Mouse (Mus musculus): ENCODE measurements at regions not wholly inside any gene's neighbourhood (a gene's known extent, or its start where the extent isn't known, plus 50 kb on each side); places are given as distances from the start of the nearest gene placed in this dataset.

- DNase-seq (ENCODE audit: low read depth, low spot score): peak; percentile 86
Measured at GRCm38 (mm10) chr17:84028157-84028970, 159.4 kb downstream of the Zfp36l2 start.

- DNase-seq (ENCODE audit: low read depth, low spot score): peak; percentile 64
Measured at GRCm38 (mm10) chr17:84027275-84027674, 160.5 kb downstream of the Zfp36l2 start.

- peak; percentile 55 for DNase-seq (ENCODE audit: low read depth, low spot score)
Measured at GRCm38 (mm10) chr17:84026110-84026509, 161.6 kb downstream of the Zfp36l2 start.

- DNase-seq (ENCODE audit: low read depth, low spot score): no peak
Measured at GRCm38 (mm10) chr17:84022358-84022757, 165.4 kb downstream of the Zfp36l2 start.

- no peak for DNase-seq (ENCODE audit: low read depth, low spot score)
Measured at GRCm38 (mm10) chr17:84018817-84019216, 168.9 kb downstream of the Zfp36l2 start.

- DNase-seq (ENCODE audit: low read depth, low spot score): no peak
Measured at GRCm38 (mm10) chr17:84017891-84018290, 169.9 kb downstream of the Zfp36l2 start.

- DNase-seq (ENCODE audit: low read depth, low spot score): no peak
Measured at GRCm38 (mm10) chr17:84014287-84015039, 166.7 kb upstream of the Haao start.

GRCm38 (mm10) chr17:84010492-84011060 lies 162.8 kb upstream of the Haao start:
- no peak for DNase-seq (ENCODE audit: low read depth, low spot score)

GRCm38 (mm10) chr17:84009966-84010365 lies 162.2 kb upstream of the Haao start:
- no peak for DNase-seq (ENCODE audit: low read depth, low spot score)

GRCm38 (mm10) chr17:84009194-84009593 lies 161.4 kb upstream of the Haao start:
- DNase-seq (ENCODE audit: low read depth, low spot score): no peak

- peak; percentile 69 for DNase-seq (ENCODE audit: low read depth, low spot score)
Measured at GRCm38 (mm10) chr17:84008682-84009052, 160.9 kb upstream of the Haao start.

- DNase-seq (ENCODE audit: low read depth, low spot score): peak; percentile 89
Measured at GRCm38 (mm10) chr17:84008035-84008681, 160.4 kb upstream of the Haao start.

- no peak for DNase-seq (ENCODE audit: low read depth, low spot score)
Measured at GRCm38 (mm10) chr17:84006748-84007147, 159.0 kb upstream of the Haao start.

- peak; percentile 47 for DNase-seq (ENCODE audit: low read depth, low spot score)
Measured at GRCm38 (mm10) chr17:84004237-84004636, 156.5 kb upstream of the Haao start.

GRCm38 (mm10) chr17:84003489-84004234 lies 155.9 kb upstream of the Haao start:
- DNase-seq (ENCODE audit: low read depth, low spot score): peak; percentile 90

GRCm38 (mm10) chr17:84002939-84003338 lies 155.2 kb upstream of the Haao start:
- DNase-seq (ENCODE audit: low read depth, low spot score): no peak

GRCm38 (mm10) chr17:84002327-84002726 lies 154.6 kb upstream of the Haao start:
- DNase-seq (ENCODE audit: low read depth, low spot score): no peak

- DNase-seq (ENCODE audit: low read depth, low spot score): no peak
Measured at GRCm38 (mm10) chr17:84000115-84000514, 152.4 kb upstream of the Haao start.

GRCm38 (mm10) chr17:83998972-83999545 lies 151.3 kb upstream of the Haao start:
- DNase-seq (ENCODE audit: low read depth, low spot score): no peak

GRCm38 (mm10) chr17:83998341-83998740 lies 150.6 kb upstream of the Haao start:
- DNase-seq (ENCODE audit: low read depth, low spot score): no peak

GRCm38 (mm10) chr17:83997778-83998177 lies 150.0 kb upstream of the Haao start:
- DNase-seq (ENCODE audit: low read depth, low spot score): peak; percentile 74
